Mouse (Mus musculus) hindbrain, embryonic 11.5 days (tissue): Measurements from ENCODE around the gene Hnrnpk. TPM values are rescaled to one million over a fixed set of nuclear protein-coding genes. Genes with fewer than 3 reads are reported as not detected.

Experiments
- ATAC-seq: fragments of 200-750 bp; cut with Nextera tagmentation; 2 replicates; pipeline ENCODE4 v1.8.0; 2017; ENCODE audit warnings: mild to moderate bottlenecking, moderate TSS enrichment, moderate library complexity; ENCODE audit not compliant: low FRiP score
- DNase-seq: peaks from one replicate; pipeline ENCODE4 v3.0.0-alpha.2; 2015; ENCODE audit warnings: low spot score
- H3K27ac ChIP-seq: fragments of 300-500 bp; sonication (generic); 2 replicates; pipeline ENCODE4 v1.5.1; 2014; ENCODE audit warnings: mild to moderate bottlenecking, low read depth, low read length
- H3K27me3 ChIP-seq: fragments of 300-500 bp; sonication (generic); 2 replicates; pipeline ENCODE4 v1.6.1; 2014; ENCODE audit warnings: mild to moderate bottlenecking, low read length, moderate library complexity, mixed read lengths; ENCODE audit not compliant: control insufficient read depth, insufficient read depth
- H3K36me3 ChIP-seq: fragments of 300-500 bp; sonication (generic); 2 replicates; pipeline ENCODE4 v1.6.1; 2014; ENCODE audit warnings: mild to moderate bottlenecking, low read length, moderate library complexity, mixed read lengths; ENCODE audit not compliant: control insufficient read depth, insufficient read depth
- H3K4me1 ChIP-seq: fragments of 300-500 bp; sonication (generic); replicated peaks from 2 replicates; pipeline ENCODE4 v1.6.1; 2014; ENCODE audit warnings: low read length, mixed read lengths; ENCODE audit not compliant: control insufficient read depth, insufficient read depth
- H3K4me2 ChIP-seq: fragments of 300-500 bp; sonication (generic); replicated peaks from 2 replicates; pipeline ENCODE4 v1.6.1; 2014; ENCODE audit warnings: mild to moderate bottlenecking, low read depth, low read length
- H3K4me3 ChIP-seq: fragments of 300-500 bp; sonication (generic); 2 replicates; pipeline ENCODE4 v1.5.1; 2014; ENCODE audit warnings: low read depth, low read length
- H3K9ac ChIP-seq: fragments of 300-500 bp; sonication (generic); 2 replicates; pipeline ENCODE4 v1.6.1; 2014; ENCODE audit warnings: low read depth, low read length
- H3K9me3 ChIP-seq: fragments of 300-500 bp; sonication (generic); 2 replicates; pipeline ENCODE4 v1.6.1; 2016; ENCODE audit warnings: low read length; ENCODE audit not compliant: control insufficient read depth
- WGBS: fragments of 180-500 bp; shearing (Covaris S2); extraction: QIAGEN DNeasy Blood & Tissue Kit; methylation state at CpG from one replicate; pipeline ENCODE4 v1.1.7; 2014; 5-methylcytosine and 5-hydroxymethylcytosine counted together
- microRNA counts: library from miRNA; unstranded; fragments of <30 nt; microRNA quantifications from one replicate; lab custom pipeline; 2015
- polyA plus RNA-seq: library from polyadenylated mRNA; unstranded; fragments of >200 nt; fragmentation: Nextera tagmentation; extraction: Ambion mirVana; gene quantifications from 2 replicates; pipeline ENCODE4 v1.2.1, GENCODE M21; 2014

Hnrnpk gene
- polyA plus RNA-seq, 1 experiment from 2014 or later = 2,191 TPM

- Histone ChIP-seq H3K9ac (no peak overlapping the region), H3K4me2 (no peak overlapping the region), H3K4me3 (no peak overlapping the region), H3K36me3 (no peaks in the 10 kb centered on the region), H3K9me3 (no peaks in the 10 kb centered on the region), H3K4me1 (no peaks in the 10 kb centered on the region), H3K27ac (no peak overlapping the region), H3K27me3 (no peaks in the 10 kb centered on the region)
- ATAC-seq (no peak), DNase-seq (no peak)
- WGBS = 82% methylated on average over 8 of the region's 8 CpGs
Observed at GRCm38 (mm10) chr13:58364353-58365175, 38.6 kb downstream of the Hnrnpk start.

GRCm38 (mm10) chr13:58359304-58359653 is 43.9 kb downstream of the Hnrnpk start:
- WGBS = 6% methylated on average over 7 of the region's 7 CpGs

GRCm38 (mm10) chr13:58358629-58359303 is 44.4 kb downstream of the Hnrnpk start, which contains the start of gene Kif27:
Gene Kif27, minus strand, starts transcription at chr13:58359122.
- ATAC-seq = peak; percentile 96
- H3K4me1 ChIP-seq = no peaks in the 10 kb centered on the region
- DNase-seq = peak; percentile 87
- WGBS = under 1% methylated on average over 61 of the region's 85 CpGs
- no peaks in the 10 kb centered on the region for H3K27me3 ChIP-seq
- no peaks in the 10 kb centered on the region for H3K9me3 ChIP-seq
- H3K36me3 ChIP-seq = no peaks in the 10 kb centered on the region
- H3K27ac ChIP-seq = no peak within 1 kb of the TSS
- peak within 1 kb of the TSS; percentile 65 for H3K9ac ChIP-seq
- H3K4me2 ChIP-seq = peak within 1 kb of the TSS; percentile 98
- peak within 1 kb of the TSS; percentile 69 for H3K4me3 ChIP-seq

More at GRCm38 (mm10) chr13:58359304-58359653, 43.9 kb downstream of the Hnrnpk start:
- Histone ChIP-seq H3K27ac (no peak overlapping the region), H3K9me3 (no peaks in the 10 kb centered on the region), H3K36me3 (no peaks in the 10 kb centered on the region), H3K9ac (no peak overlapping the region), H3K4me3 (peak overlapping the region; percentile 69), H3K4me2 (peak overlapping the region; percentile 98), H3K27me3 (no peaks in the 10 kb centered on the region), H3K4me1 (no peaks in the 10 kb centered on the region)
- DNase-seq (no peak), ATAC-seq (peak; percentile 64; the same call in 1 of the 2 replicates)

GRCm38 (mm10) chr13:58352996-58353395 is 50.1 kb downstream of the Hnrnpk start:
- no peak for DNase-seq
- ATAC-seq = no peak
- Histone ChIP-seq H3K9me3 (no peaks in the 10 kb centered on the region), H3K4me2 (no peak overlapping the region), H3K27ac (no peak overlapping the region), H3K4me1 (no peaks in the 10 kb centered on the region), H3K9ac (no peak overlapping the region), H3K27me3 (no peaks in the 10 kb centered on the region), H3K4me3 (no peak overlapping the region), H3K36me3 (no peaks in the 10 kb centered on the region)

GRCm38 (mm10) chr13:58350606-58351005 is 52.5 kb downstream of the Hnrnpk start:
- ATAC-seq (no peak), DNase-seq (no peak)
- WGBS = 63% methylated on average over 4 of the region's 4 CpGs
- Histone ChIP-seq H3K9me3 (no peaks in the 10 kb centered on the region), H3K4me2 (no peak overlapping the region), H3K27me3 (no peaks in the 10 kb centered on the region), H3K4me1 (no peaks in the 10 kb centered on the region), H3K9ac (no peak overlapping the region), H3K36me3 (no peaks in the 10 kb centered on the region), H3K27ac (no peak overlapping the region), H3K4me3 (no peak overlapping the region)

GRCm38 (mm10) chr13:58344505-58344904 is 58.6 kb downstream of the Hnrnpk start:
- Histone ChIP-seq H3K9me3 (no peaks in the 10 kb centered on the region), H3K27me3 (no peaks in the 10 kb centered on the region), H3K4me3 (no peak overlapping the region), H3K4me2 (no peak overlapping the region), H3K4me1 (no peaks in the 10 kb centered on the region), H3K9ac (no peak overlapping the region), H3K36me3 (no peaks in the 10 kb centered on the region), H3K27ac (no peak overlapping the region)
- no peak for DNase-seq
- no peak for ATAC-seq
- 87% methylated on average over 9 of the region's 9 CpGs for WGBS

MicroRNAs encoded within 50 kb of the gene (microRNA counts, 519-probe panel; counts per million panel counts)
- 2,774 counts per million, percentile 12 among the panel's probes with 10 or more counts for microRNA mmu-miR-7a (lab: Ali Mortazavi, UCI)

Other genes with a start within 250 kb of the Hnrnpk start
- 57.8 and 62.7 TPM in 2 replicates for gene Idnk, start 245.7 kb downstream of the Hnrnpk start, polyA plus RNA-seq
- gene Ubqln1, start 187.7 kb downstream of the Hnrnpk start, polyA plus RNA-seq = 124 and 159 TPM in 2 replicates
- 37.3 and 45.2 TPM in 2 replicates for gene Gkap1, start 127.6 kb downstream of the Hnrnpk start, polyA plus RNA-seq
- 1.4 and 2.5 TPM in 2 replicates for gene Kif27, start 44.2 kb downstream of the Hnrnpk start, polyA plus RNA-seq
- gene 2210016F16Rik, start 18.1 kb downstream of the Hnrnpk start, polyA plus RNA-seq = 30.5 and 31.6 TPM in 2 replicates
- 31.5 and 34.4 TPM in 2 replicates for gene Rmi1, start 1.1 kb downstream of the Hnrnpk start, polyA plus RNA-seq
- gene Slc28a3, start 207.5 kb upstream of the Hnrnpk start, polyA plus RNA-seq = 0.08 TPM in 1 of 2 replicates, not detected in the other